Mouse (Mus musculus): ENCODE measurements around the gene Fbxo8. TPM values are rescaled to one million over a fixed set of nuclear protein-coding genes. Genes with fewer than 3 reads are reported as not detected.

The Fbxo8 gene
- polyA plus RNA-seq, 1 experiment from 2014 or later: 39.2 TPM

- Histone ChIP-seq H3K4me3 (no peak overlapping the region), H3K9me3 (replicated peaks) (no peaks in the 10 kb centered on the region), H3K27me3 (ENCODE audit: low read depth, poor library complexity, severe bottlenecking) (peaks cover 29% of the 10 kb centered on the region), H3K4me1 (peaks cover 33% of the 10 kb centered on the region), H3K36me3 (no peaks in the 10 kb centered on the region), H3K27ac (no peak overlapping the region)
- 96% methylated on average over 6 of the region's 6 CpGs for WGBS
- DNase-seq (ENCODE audit: low spot score): no peak
These were observed 66.4 kb downstream of the Fbxo8 start for GRCm38 (mm10) chr8:56617271-56617670.

- no peaks in the 10 kb centered on the region for H3K36me3 ChIP-seq
- H3K4me3 ChIP-seq: no peak overlapping the region
- DNase-seq (ENCODE audit: low spot score): no peak
- H3K4me1 ChIP-seq: peaks cover 51% of the 10 kb centered on the region
- peaks cover 44% of the 10 kb centered on the region for H3K27me3 ChIP-seq (ENCODE audit: low read depth, poor library complexity, severe bottlenecking)
- peak overlapping the region; percentile 58 for H3K27ac ChIP-seq
- WGBS: 15% methylated on average over 4 of the region's 4 CpGs
- H3K9me3 ChIP-seq (replicated peaks): no peaks in the 10 kb centered on the region
These were observed 68.2 kb downstream of the Fbxo8 start for GRCm38 (mm10) chr8:56619056-56619455.

- WGBS: 14% methylated on average over 9 of the region's 9 CpGs
- Histone ChIP-seq H3K4me3 (no peak overlapping the region), H3K27me3 (ENCODE audit: low read depth, poor library complexity, severe bottlenecking) (peaks cover 44% of the 10 kb centered on the region), H3K36me3 (no peaks in the 10 kb centered on the region), H3K27ac (peak overlapping the region; percentile 58), H3K9me3 (replicated peaks) (no peaks in the 10 kb centered on the region), H3K4me1 (peaks cover 56% of the 10 kb centered on the region)
- no peak for DNase-seq (ENCODE audit: low spot score)
These were observed 68.7 kb downstream of the Fbxo8 start for GRCm38 (mm10) chr8:56619571-56619970.

GRCm38 (mm10) chr8:56620691-56621090, 69.8 kb downstream of the Fbxo8 start:
- no peak for DNase-seq (ENCODE audit: low spot score)
- H3K4me1 ChIP-seq: peaks cover 60% of the 10 kb centered on the region
- peaks cover 44% of the 10 kb centered on the region for H3K27me3 ChIP-seq (ENCODE audit: low read depth, poor library complexity, severe bottlenecking)
- no peaks in the 10 kb centered on the region for H3K9me3 ChIP-seq (replicated peaks)
- H3K4me3 ChIP-seq: no peak overlapping the region
- 11% methylated on average over 10 of the region's 10 CpGs for WGBS
- no peaks in the 10 kb centered on the region for H3K36me3 ChIP-seq
- H3K27ac ChIP-seq: 0 out of 2 replicates have a peak overlapping the region, but pooled peaks have one; percentile 4

GRCm38 (mm10) chr8:56621093-56621492, 70.2 kb downstream of the Fbxo8 start:
- H3K4me1 ChIP-seq: peaks cover 62% of the 10 kb centered on the region
- no peak for DNase-seq (ENCODE audit: low spot score)
- WGBS: 32% methylated on average over 4 of the region's 4 CpGs
- H3K27me3 ChIP-seq (ENCODE audit: low read depth, poor library complexity, severe bottlenecking): peaks cover 44% of the 10 kb centered on the region
- H3K27ac ChIP-seq: 0 out of 2 replicates have a peak overlapping the region, but pooled peaks have one; percentile 9
- H3K4me3 ChIP-seq: no peak overlapping the region
- no peaks in the 10 kb centered on the region for H3K9me3 ChIP-seq (replicated peaks)
- no peaks in the 10 kb centered on the region for H3K36me3 ChIP-seq

GRCm38 (mm10) chr8:56622470-56623024, 71.7 kb downstream of the Fbxo8 start:
- peaks cover 44% of the 10 kb centered on the region for H3K27me3 ChIP-seq (ENCODE audit: low read depth, poor library complexity, severe bottlenecking)

GRCm38 (mm10) chr8:56623346-56623745, 72.5 kb downstream of the Fbxo8 start:
- H3K9me3 ChIP-seq (replicated peaks): no peaks in the 10 kb centered on the region
- peak overlapping the region; percentile 81 for H3K27ac ChIP-seq
- H3K4me3 ChIP-seq: peak overlapping the region; percentile 45
- H3K4me1 ChIP-seq: peaks cover 63% of the 10 kb centered on the region
- H3K36me3 ChIP-seq: no peaks in the 10 kb centered on the region
- peak; percentile 49 for DNase-seq (ENCODE audit: low spot score)
- peaks cover 44% of the 10 kb centered on the region for H3K27me3 ChIP-seq (ENCODE audit: low read depth, poor library complexity, severe bottlenecking)
- 4% methylated on average over 10 of the region's 10 CpGs for WGBS

More at GRCm38 (mm10) chr8:56622470-56623024, 71.7 kb downstream of the Fbxo8 start:
- peak; percentile 67 for DNase-seq (ENCODE audit: low spot score)
- H3K4me1 ChIP-seq: peaks cover 63% of the 10 kb centered on the region
- peak overlapping the region; percentile 45 for H3K4me3 ChIP-seq
- under 1% methylated on average over 18 of the region's 18 CpGs for WGBS
- H3K36me3 ChIP-seq: no peaks in the 10 kb centered on the region
- H3K9me3 ChIP-seq (replicated peaks): no peaks in the 10 kb centered on the region
- H3K27ac ChIP-seq: peak overlapping the region; percentile 81

GRCm38 (mm10) chr8:56629160-56629559, 78.3 kb downstream of the Fbxo8 start:
- DNase-seq (ENCODE audit: low spot score): no peak
- Histone ChIP-seq H3K36me3 (no peaks in the 10 kb centered on the region), H3K27ac (no peak overlapping the region), H3K4me3 (no peak overlapping the region), H3K27me3 (ENCODE audit: low read depth, poor library complexity, severe bottlenecking) (no peaks in the 10 kb centered on the region), H3K4me1 (peaks cover 21% of the 10 kb centered on the region), H3K9me3 (replicated peaks) (no peaks in the 10 kb centered on the region)
- 49% methylated on average over 4 of the region's 4 CpGs for WGBS

- Histone ChIP-seq H3K4me1 (peaks cover 9% of the 10 kb centered on the region; the same call in 1 of the 2 replicates), H3K36me3 (no peaks in the 10 kb centered on the region), H3K4me3 (no peak overlapping the region), H3K27ac (no peak overlapping the region), H3K9me3 (replicated peaks) (no peaks in the 10 kb centered on the region), H3K27me3 (ENCODE audit: low read depth, poor library complexity, severe bottlenecking) (no peaks in the 10 kb centered on the region)
- WGBS: 60% methylated on average over 6 of the region's 6 CpGs
- DNase-seq (ENCODE audit: low spot score): no peak
These were observed 88.4 kb downstream of the Fbxo8 start for GRCm38 (mm10) chr8:56639277-56639676.

Small RNA genes within 50 kb of the gene (microRNA-seq; reads per million reads assigned to microRNA genes)
- not detected for gene Gm25992

Other genes with a start within 250 kb of the Fbxo8 start
- 38.3 and 43.2 TPM in 2 replicates for gene Cep44, start within 50 bp of the Fbxo8 start, polyA plus RNA-seq (2016; fragmentation: Nextera tagmentation; extraction: Ambion mirVana)

Measured in limb, embryonic 10.5 days (tissue).